ENCODE assay signal across 14 mouse cellular contexts in genomic region chr4:130726118-130726517, GRCm38 (mm10).
DNase-seq lines count a peak whose midpoint lies in the region; ATAC-seq lines count a peak whose summit lies in the region.
"Had no signal": no experiment of that assay in that cellular context is flagged by ENCODE, and none has a peak within 500 bp of the region (broad histone marks: within the 10 kb centered on the region; RNA-seq: fewer than 3 reads in every experiment).

No protein-coding gene starts in this region.

- no peak overlapping the region for H3K4me3 ChIP-seq in heart, embryonic 15.5 days
- no peak overlapping the region for H3K4me3 ChIP-seq in hindbrain, embryonic 12.5 days
- no peak overlapping the region for H3K4me3 ChIP-seq in midbrain, embryonic 16.5 days (ENCODE audit: low read depth, low read length)
- H3K4me3 ChIP-seq: intestine, embryonic 15.5 days; limb, embryonic 10.5 days had no signal

- WGBS in heart, embryonic 15.5 days, result 60% methylated on average over 3 of the region's 3 CpGs
- 50% methylated on average over 3 of the region's 3 CpGs for WGBS in hindbrain, embryonic 12.5 days
- WGBS in midbrain, embryonic 16.5 days, result 5% methylated on average over 3 of the region's 3 CpGs

- 0 out of 2 replicates have a peak overlapping the region, but pooled peaks have one; percentile 31 for H3K27ac ChIP-seq in heart, embryonic 15.5 days
- H3K27ac ChIP-seq in hindbrain, embryonic 12.5 days, result 0 out of 2 replicates have a peak overlapping the region, but pooled peaks have one; percentile 25
- H3K27ac ChIP-seq in midbrain, embryonic 16.5 days (ENCODE audit: low read length), result 0 out of 2 replicates have a peak overlapping the region, but pooled peaks have one; percentile 25
- H3K27ac ChIP-seq: intestine, embryonic 15.5 days; limb, embryonic 10.5 days had no signal

- peaks cover 8% of the 10 kb centered on the region for H3K36me3 ChIP-seq in heart, embryonic 15.5 days
- peaks cover 14% of the 10 kb centered on the region for H3K36me3 ChIP-seq in hindbrain, embryonic 12.5 days
- peaks cover 3% of the 10 kb centered on the region for H3K36me3 ChIP-seq in midbrain, embryonic 16.5 days (ENCODE audit: control insufficient read depth, insufficient read depth, low read length)

- peaks cover 47% of the 10 kb centered on the region for H3K4me1 ChIP-seq in heart, embryonic 15.5 days (replicated peaks)
- peaks cover 35% of the 10 kb centered on the region for H3K4me1 ChIP-seq in hindbrain, embryonic 12.5 days
- H3K4me1 ChIP-seq in midbrain, embryonic 16.5 days (ENCODE audit: control insufficient read depth, insufficient read depth, low read length), result peaks cover 43% of the 10 kb centered on the region
- H3K4me1 ChIP-seq: intestine, embryonic 15.5 days had no signal

- no peak overlapping the region for H3K9ac ChIP-seq in heart, embryonic 15.5 days
- no peak overlapping the region for H3K9ac ChIP-seq in hindbrain, embryonic 12.5 days
- no peak overlapping the region for H3K9ac ChIP-seq in midbrain, embryonic 16.5 days (ENCODE audit: low read depth, low read length)
- H3K9ac ChIP-seq: intestine, embryonic 15.5 days; lung, embryonic 14.5 days had no signal

- no peaks in the 10 kb centered on the region for H3K9me3 ChIP-seq in heart, embryonic 15.5 days (replicated peaks)
- no peaks in the 10 kb centered on the region for H3K9me3 ChIP-seq in hindbrain, embryonic 12.5 days (replicated peaks)
- no peaks in the 10 kb centered on the region for H3K9me3 ChIP-seq in midbrain, embryonic 16.5 days (replicated peaks; ENCODE audit: control insufficient read depth, low read length, poor library complexity, severe bottlenecking)
- H3K9me3 ChIP-seq: intestine, embryonic 15.5 days; limb, embryonic 10.5 days had no signal

- peak; percentile 16 for DNase-seq in cerebellum, adult 8-10 months
- DNase-seq in cerebellum, adult 9-10 months, result no peak
- DNase-seq in heart, adult 8-10 months (ENCODE audit: low spot score), result no peak
- no peak for DNase-seq in layer of hippocampus, postnatal 14 days (ENCODE audit: low spot score in 2 of 2)
- DNase-seq in ovary, postnatal 14 days (ENCODE audit: low spot score), result no peak
- DNase-seq: adrenal gland, postnatal 14 days; kidney, postnatal 10 days; lung, embryonic 14.5 days; spleen, adult 18-20 months had no signal

- no peak for ATAC-seq in heart, embryonic 15.5 days (replicated peaks; ENCODE audit: insufficient number of reproducible peaks, insufficient read depth, low FRiP score, low read depth)
- ATAC-seq in hindbrain, embryonic 12.5 days (ENCODE audit: low FRiP score), result peak; percentile 73; the same call in 1 of the 2 replicates
- peak; percentile 68; the same call in 1 of the 2 replicates for ATAC-seq in midbrain, embryonic 16.5 days
- ATAC-seq: intestine, embryonic 15.5 days had no signal

- no peaks in the 10 kb centered on the region for H3K27me3 ChIP-seq in heart, embryonic 15.5 days
- H3K27me3 ChIP-seq in hindbrain, embryonic 12.5 days, result no peaks in the 10 kb centered on the region
- H3K27me3 ChIP-seq in midbrain, embryonic 16.5 days (ENCODE audit: control insufficient read depth, insufficient read depth, low read depth, low read length), result no peaks in the 10 kb centered on the region
- H3K27me3 ChIP-seq: intestine, embryonic 15.5 days had no signal

- no peak overlapping the region for H3K4me2 ChIP-seq in heart, embryonic 15.5 days
- H3K4me2 ChIP-seq in hindbrain, embryonic 12.5 days (replicated peaks), result no peak overlapping the region
- no peak overlapping the region for H3K4me2 ChIP-seq in midbrain, embryonic 16.5 days (ENCODE audit: low read length)
- H3K4me2 ChIP-seq: intestine, embryonic 15.5 days; lung, embryonic 14.5 days had no signal
